26 mouse cellular contexts compared by ENCODE assay signal in the genomic region with DNA sequence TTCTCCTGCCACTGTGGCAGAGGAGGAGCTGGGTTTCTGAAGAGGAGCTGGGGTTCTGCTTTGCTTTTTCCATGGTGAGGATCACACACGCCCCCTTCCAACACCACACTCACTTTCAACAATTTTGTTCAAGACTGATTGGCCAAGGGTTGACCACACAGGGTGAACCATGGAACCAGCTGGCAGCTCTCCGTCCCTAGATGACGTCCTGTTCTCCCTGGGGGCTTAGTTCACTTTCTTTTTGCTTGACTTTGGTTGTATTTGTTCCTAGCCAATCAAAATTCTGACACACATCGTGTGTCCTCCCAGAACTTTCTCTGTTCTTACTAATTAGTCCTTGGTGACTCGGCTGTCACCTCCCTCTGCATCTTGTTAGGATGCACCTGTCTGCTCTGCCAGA. TPM values are rescaled to one million over a fixed set of nuclear protein-coding genes. Genes with fewer than 3 reads are reported as not detected.
DNase-seq lines count a peak whose midpoint lies in the region; ATAC-seq and TF ChIP-seq lines count a peak whose summit lies in the region.
"Had no signal": no experiment of that assay in that cellular context is flagged by ENCODE, and none has a peak within 500 bp of the region (broad histone marks: within the 10 kb centered on the region; RNA-seq: fewer than 3 reads in every experiment).

No protein-coding gene starts in this region.

- H3K36me3 ChIP-seq in CH12.LX (replicated peaks in 1 of 2; ENCODE audit: control insufficient read depth in 1 of 2, insufficient read depth in 1 of 2, low read length in 1 of 2), result peaks cover 3 to 28% of the 10 kb centered on the region in 2 experiments
- no peaks in the 10 kb centered on the region for H3K36me3 ChIP-seq in forebrain, embryonic 12.5 days (replicated peaks)
- H3K36me3 ChIP-seq in heart, embryonic 10.5 days, result no peaks in the 10 kb centered on the region
- H3K36me3 ChIP-seq: embryonic facial prominence, embryonic 12.5 days; embryonic facial prominence, embryonic 15.5 days; forebrain, embryonic 15.5 days; hindbrain, embryonic 13.5 days had no signal

- in situ Hi-C loops in CH12.LX (cut with MboI; ENCODE audit: low pct_ligation_motif_present, low pct_unique_long_range_greater_than_20kb, low sequenced_read_pairs), result no loop called here

- no peak for TF ChIP-seq RAD21 in CH12.LX (IDR thresholded peaks at IDR 0.05; ENCODE audit: low read depth, low read length)

- no peak overlapping the region for H3K4me2 ChIP-seq in CH12.LX (ENCODE audit: insufficient read depth, low read depth, poor library complexity, severe bottlenecking)
- no peak overlapping the region for H3K4me2 ChIP-seq in forebrain, embryonic 12.5 days
- H3K4me2 ChIP-seq: embryonic facial prominence, embryonic 12.5 days; embryonic facial prominence, embryonic 15.5 days; forebrain, embryonic 15.5 days; heart, embryonic 11.5 days; hindbrain, embryonic 13.5 days had no signal

- TF ChIP-seq POLR2A in CH12.LX (IDR thresholded peaks at IDR 0.05; ENCODE audit: low read depth, low read length), result no peak

- H3K27ac ChIP-seq in CH12.LX (ENCODE audit: insufficient read depth, low read depth), result no peak overlapping the region
- no peak overlapping the region for H3K27ac ChIP-seq in forebrain, embryonic 12.5 days
- H3K27ac ChIP-seq in heart, embryonic 10.5 days, result no peak overlapping the region
- H3K27ac ChIP-seq: embryonic facial prominence, embryonic 12.5 days; embryonic facial prominence, embryonic 15.5 days; forebrain, embryonic 15.5 days; heart, adult 2 months; hindbrain, embryonic 13.5 days had no signal

- no peaks in the 10 kb centered on the region for H3K79me2 ChIP-seq in CH12.LX (replicated peaks; ENCODE audit: control insufficient read depth, extremely low read depth, insufficient read depth, poor library complexity, severe bottlenecking)

- no peak overlapping the region for H3K9ac ChIP-seq in CH12.LX (ENCODE audit: insufficient read depth, low read depth)
- H3K9ac ChIP-seq in forebrain, embryonic 12.5 days, result no peak overlapping the region
- H3K9ac ChIP-seq: embryonic facial prominence, embryonic 12.5 days; embryonic facial prominence, embryonic 15.5 days; forebrain, embryonic 15.5 days; hindbrain, embryonic 13.5 days had no signal

- peak; percentile 27; the same call in 1 of the 2 replicates for ATAC-seq in neutrophil, adult 5-6 weeks (ENCODE audit: extremely low read depth, insufficient number of reproducible peaks, low FRiP score, poor library complexity, severe bottlenecking)
- no peak for ATAC-seq in forebrain, embryonic 12.5 days (ENCODE audit: low FRiP score)
- ATAC-seq: forebrain, embryonic 15.5 days; hindbrain, embryonic 16.5 days; inflammation-experienced regulatory T-cells, adult 6 months; intestine, embryonic 16.5 days had no signal

- no peak for TF ChIP-seq CTCF in CH12.LX (conservative IDR thresholded peaks at IDR 0.05 in 1 of 2, IDR thresholded peaks at IDR 0.05 in 1 of 2; ENCODE audit: low read depth in 2 of 2, low read length in 2 of 2)

- H3K9me3 ChIP-seq in CH12.LX (replicated peaks; ENCODE audit: low read length), result peaks cover 8% of the 10 kb centered on the region
- H3K9me3 ChIP-seq in forebrain, embryonic 12.5 days, result no peaks in the 10 kb centered on the region
- H3K9me3 ChIP-seq in heart, embryonic 10.5 days, result no peaks in the 10 kb centered on the region
- H3K9me3 ChIP-seq: embryonic facial prominence, embryonic 12.5 days; embryonic facial prominence, embryonic 15.5 days; forebrain, embryonic 15.5 days; hindbrain, embryonic 13.5 days had no signal

- H3K4me1 ChIP-seq in CH12.LX (ENCODE audit: control insufficient read depth in 1 of 2, insufficient read depth in 2 of 2), result peaks cover 11 to 58% of the 10 kb centered on the region in 2 experiments
- H3K4me1 ChIP-seq in forebrain, embryonic 12.5 days, result peaks cover 13% of the 10 kb centered on the region
- H3K4me1 ChIP-seq in heart, embryonic 10.5 days, result peaks cover 26% of the 10 kb centered on the region
- H3K4me1 ChIP-seq: embryonic facial prominence, embryonic 12.5 days had no signal

- H3K4me3 ChIP-seq in CH12.LX (replicated peaks in 1 of 3; ENCODE audit: low read depth in 2 of 3, low read length in 2 of 3, poor library complexity in 1 of 3), result no peak overlapping the region
- H3K4me3 ChIP-seq in forebrain, embryonic 12.5 days (replicated peaks), result no peak overlapping the region
- H3K4me3 ChIP-seq in heart, embryonic 10.5 days, result no peak overlapping the region
- H3K4me3 ChIP-seq: embryonic facial prominence, embryonic 12.5 days; embryonic facial prominence, embryonic 15.5 days; forebrain, embryonic 15.5 days; heart, adult 2 months; hindbrain, embryonic 13.5 days had no signal

- no peak for TF ChIP-seq EP300 in CH12.LX (IDR thresholded peaks at IDR 0.05; ENCODE audit: low read length)

- DNase-seq in adrenal gland, postnatal 14 days, result peak; percentile 46
- no peak for DNase-seq in adrenal gland, postnatal 25 days
- no peak for DNase-seq in CH12.LX (ENCODE audit: extremely low read depth)
- no peak for DNase-seq in heart, embryonic 10.5 days (ENCODE audit: low spot score)
- no peak for DNase-seq in cerebellum, adult 9-11 months
- DNase-seq: cerebellum, adult 18-20 months; cerebellum, adult 9-10 months; cerebellum, postnatal 25 days; gastrocnemius, postnatal 25 days; heart, adult 2 months; kidney, adult 18-20 months had no signal

- dilution Hi-C loops in CH12.LX (cut with MboI; ENCODE audit: extremely low pct_ligation_motif_present, extremely low pct_unique_long_range_greater_than_20kb, low sequenced_read_pairs), result no loop called here

- 63% methylated on average over 5 of the region's 5 CpGs for WGBS in forebrain, embryonic 12.5 days
- WGBS in heart, embryonic 10.5 days, result 65% methylated on average over 5 of the region's 5 CpGs

- no peaks in the 10 kb centered on the region for H3K27me3 ChIP-seq in CH12.LX (replicated peaks)
- H3K27me3 ChIP-seq in forebrain, embryonic 12.5 days, result peaks cover 13% of the 10 kb centered on the region
- peaks cover 15% of the 10 kb centered on the region for H3K27me3 ChIP-seq in heart, embryonic 10.5 days (ENCODE audit: insufficient read depth, poor library complexity, severe bottlenecking)
- H3K27me3 ChIP-seq: embryonic facial prominence, embryonic 12.5 days; embryonic facial prominence, embryonic 15.5 days; forebrain, embryonic 15.5 days; hindbrain, embryonic 13.5 days had no signal

TF ChIP-seq in CH12.LX, 34 proteins besides CTCF, POLR2A, EP300 and RAD21:
- TF ChIP-seq TCF12 (IDR thresholded peaks at IDR 0.05; ENCODE audit: low read depth, low read length) (no peak), ETS1 (conservative IDR thresholded peaks at IDR 0.05; ENCODE audit: low read depth, low read length) (0 out of 2 replicates have a peak, but pooled peaks have one; percentile 10)

RNA-seq across cellular contexts. Expression of gene H2-Oa, which starts 5.1 kb away (rescaled TPM):
- total RNA-seq in adrenal gland, postnatal 14 days (2021), result 0.33 and 4.1 TPM in 2 replicates
- 0.27 TPM in 1 of 2 replicates, not detected in the other for total RNA-seq in adrenal gland, postnatal 25 days (2021)
- total RNA-seq in CH12.LX (2012; rRNA removed) (16.1 and 21.5 TPM in 2 replicates), CH12.LX (2014; rRNA removed) (32.8 and 42.7 TPM in 2 replicates)
- 30.5 and 40.4 TPM in 2 replicates for polyA plus RNA-seq in CH12.LX (2012; ENCODE audit: insufficient read length, low read depth)
- total RNA-seq in neutrophil, adult 5-6 weeks (2017), result 119 and 138 TPM in 2 replicates
- 0.27 and 0.41 TPM in 2 replicates for polyA plus RNA-seq in forebrain, embryonic 12.5 days (2016; fragmentation: Nextera tagmentation; extraction: Ambion mirVana)
- polyA plus RNA-seq in heart, embryonic 10.5 days (2016; fragmentation: Nextera tagmentation; extraction: Ambion mirVana), result 0.62 and 0.84 TPM in 2 replicates
- total RNA-seq: gastrocnemius, adult 8-10 months; gastrocnemius, postnatal 25 days; heart, postnatal 25 days had no signal
- polyA plus RNA-seq: heart, embryonic 14.5 days; heart, postnatal 0 days; hindbrain, embryonic 13.5 days had no signal

RNA-seq across cellular contexts. Expression of gene H2-DMa, which starts 22.1 kb away (rescaled TPM):
- total RNA-seq in adrenal gland, postnatal 14 days (2021), result 8.0 and 18.8 TPM in 2 replicates
- 9.0 and 11.5 TPM in 2 replicates for total RNA-seq in adrenal gland, postnatal 25 days (2021)
- total RNA-seq in CH12.LX (2012; rRNA removed) (67.7 and 77.4 TPM in 2 replicates), CH12.LX (2014; rRNA removed) (114 and 119 TPM in 2 replicates)
- 82.5 and 112 TPM in 2 replicates for polyA plus RNA-seq in CH12.LX (2012; ENCODE audit: insufficient read length, low read depth)
- total RNA-seq in neutrophil, adult 5-6 weeks (2017), result 221 and 234 TPM in 2 replicates
- 9.1 and 9.6 TPM in 2 replicates for polyA plus RNA-seq in forebrain, embryonic 12.5 days (2016; fragmentation: Nextera tagmentation; extraction: Ambion mirVana)
- polyA plus RNA-seq in heart, embryonic 10.5 days (2016; fragmentation: Nextera tagmentation; extraction: Ambion mirVana), result 4.2 and 7.1 TPM in 2 replicates

RNA-seq across cellular contexts. Expression of gene Brd2, which starts 25.2 kb away (rescaled TPM):
- total RNA-seq in adrenal gland, postnatal 14 days (2021), result 198 and 203 TPM in 2 replicates
- total RNA-seq in adrenal gland, postnatal 25 days (2021), result 209 and 233 TPM in 2 replicates
- total RNA-seq in CH12.LX (2012; rRNA removed) (101 and 125 TPM in 2 replicates), CH12.LX (2014; rRNA removed) (137 and 141 TPM in 2 replicates)
- 247 and 252 TPM in 2 replicates for polyA plus RNA-seq in CH12.LX (2012; ENCODE audit: insufficient read length, low read depth)
- 714 and 721 TPM in 2 replicates for total RNA-seq in neutrophil, adult 5-6 weeks (2017)
- 138 and 146 TPM in 2 replicates for polyA plus RNA-seq in forebrain, embryonic 12.5 days (2016; fragmentation: Nextera tagmentation; extraction: Ambion mirVana)
- 77.6 and 101 TPM in 2 replicates for polyA plus RNA-seq in heart, embryonic 10.5 days (2016; fragmentation: Nextera tagmentation; extraction: Ambion mirVana)

RNA-seq across cellular contexts. Expression of gene H2-DMb2, which starts 45.8 kb away (rescaled TPM):
- 2.7 and 17.0 TPM in 2 replicates for total RNA-seq in adrenal gland, postnatal 14 days (2021)
- total RNA-seq in adrenal gland, postnatal 25 days (2021), result 1.7 TPM in 1 of 2 replicates, not detected in the other
- total RNA-seq in CH12.LX (2012; rRNA removed), result 107 and 135 TPM in 2 replicates
- total RNA-seq in CH12.LX (2014; rRNA removed), result 173 and 199 TPM in 2 replicates
- 161 and 175 TPM in 2 replicates for polyA plus RNA-seq in CH12.LX (2012; ENCODE audit: insufficient read length, low read depth)
- 699 and 729 TPM in 2 replicates for total RNA-seq in neutrophil, adult 5-6 weeks (2017)
- not detected in 2 replicates for polyA plus RNA-seq in forebrain, embryonic 12.5 days (2016; fragmentation: Nextera tagmentation; extraction: Ambion mirVana)
- polyA plus RNA-seq in heart, embryonic 10.5 days (2016; fragmentation: Nextera tagmentation; extraction: Ambion mirVana), result 0.18 TPM in 1 of 2 replicates, not detected in the other
- polyA plus RNA-seq: heart, embryonic 11.5 days had no signal

RNA-seq across cellular contexts. Expression of gene H2-DMb1, which starts 55.6 kb away (rescaled TPM):
- total RNA-seq in adrenal gland, postnatal 14 days (2021), result 3.6 and 8.3 TPM in 2 replicates
- total RNA-seq in adrenal gland, postnatal 25 days (2021), result 2.4 and 3.0 TPM in 2 replicates
- total RNA-seq in CH12.LX (2012; rRNA removed), result 60.7 and 67.0 TPM in 2 replicates
- 77.4 and 102 TPM in 2 replicates for total RNA-seq in CH12.LX (2014; rRNA removed)
- 147 and 149 TPM in 2 replicates for polyA plus RNA-seq in CH12.LX (2012; ENCODE audit: insufficient read length, low read depth)
- 278 and 300 TPM in 2 replicates for total RNA-seq in neutrophil, adult 5-6 weeks (2017)
- 0.38 and 0.69 TPM in 2 replicates for polyA plus RNA-seq in forebrain, embryonic 12.5 days (2016; fragmentation: Nextera tagmentation; extraction: Ambion mirVana)
- polyA plus RNA-seq in heart, embryonic 10.5 days (2016; fragmentation: Nextera tagmentation; extraction: Ambion mirVana), result 0.23 and 0.29 TPM in 2 replicates
- total RNA-seq: MEL had no signal
